Mouse (Mus musculus): ENCODE results near the gene Slc16a11.

GRCm38 (mm10) chr11:70220731-70221602 is 8.4 kb downstream of the Slc16a11 start, which contains the start of gene Slc16a13:
- TF ChIP-seq MYOD1 (IDR thresholded peaks at IDR 0.05; ENCODE audit: control insufficient read depth, insufficient read length, low read depth), result no peak
- TF ChIP-seq CTCF (IDR thresholded peaks at IDR 0.05; ENCODE audit: control insufficient read depth, insufficient read depth, insufficient read length), result no peak
